Mouse (Mus musculus): ENCODE measurements at regions not wholly inside any gene's neighbourhood (a gene's known extent, or its start where the extent isn't known, plus 50 kb on each side); places are given as distances from the start of the nearest gene placed in this dataset.

DNA sequence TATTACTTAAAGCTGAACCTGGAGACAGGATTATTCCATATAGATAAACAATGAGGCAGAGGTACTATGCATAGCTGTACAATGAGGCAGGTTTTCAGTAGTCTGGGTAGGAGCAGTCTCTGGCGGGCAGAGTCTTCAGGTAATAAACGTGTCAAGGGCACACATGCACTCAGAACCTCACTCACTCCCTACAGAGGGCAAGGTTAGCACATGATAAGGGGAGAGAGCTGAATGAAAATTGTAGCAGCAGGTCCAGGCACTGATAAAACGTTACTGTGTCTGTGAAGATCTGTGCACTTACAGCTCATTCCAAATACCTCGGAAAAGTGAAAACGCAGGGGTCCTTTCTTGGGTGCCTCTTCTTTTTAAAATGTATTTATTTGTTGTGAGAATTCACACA lies 120.9 kb upstream of the Itga4 start:
- no peaks in the 10 kb centered on the region for H3K27me3 ChIP-seq (replicated peaks; ENCODE audit: low read depth, poor library complexity, severe bottlenecking)
- H3K36me3 ChIP-seq (replicated peaks): no peaks in the 10 kb centered on the region
- H3K4me1 ChIP-seq: peaks cover 6% of the 10 kb centered on the region
- no peak overlapping the region for H3K4me3 ChIP-seq
- H3K9me3 ChIP-seq: no peaks in the 10 kb centered on the region
- no peak for DNase-seq (ENCODE audit: low spot score)
- no peak overlapping the region for H3K27ac ChIP-seq (replicated peaks)
- 85% methylated on average over 5 of the region's 5 CpGs for WGBS

DNA sequence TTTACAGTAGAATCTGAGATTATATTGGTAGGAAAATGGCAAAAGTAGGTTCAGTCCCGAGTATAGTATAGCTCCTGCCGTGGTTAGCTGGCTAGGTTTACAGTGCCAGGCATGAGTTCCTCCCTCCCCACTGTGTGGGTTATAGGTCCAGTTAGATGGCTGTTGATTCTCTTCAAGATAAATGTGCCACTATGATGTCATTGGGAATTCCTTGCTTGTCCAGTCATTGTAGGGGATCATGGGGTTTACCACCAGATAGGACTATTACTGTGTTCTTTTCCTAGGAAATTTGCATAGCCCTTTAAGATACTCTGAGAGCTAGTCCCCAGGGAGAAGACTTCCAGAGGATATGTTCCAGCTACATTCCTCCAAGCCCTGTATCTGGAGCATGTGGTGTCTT lies 119.2 kb upstream of the Itga4 start:
- H3K27me3 ChIP-seq (replicated peaks; ENCODE audit: low read depth, poor library complexity, severe bottlenecking): no peaks in the 10 kb centered on the region
- no peak overlapping the region for H3K4me3 ChIP-seq
- no peaks in the 10 kb centered on the region for H3K9me3 ChIP-seq
- peaks cover 14% of the 10 kb centered on the region for H3K4me1 ChIP-seq
- 85% methylated on average over 2 of the region's 2 CpGs for WGBS
- H3K36me3 ChIP-seq (replicated peaks): no peaks in the 10 kb centered on the region
- DNase-seq (ENCODE audit: low spot score): no peak
- no peak overlapping the region for H3K27ac ChIP-seq (replicated peaks)

DNA sequence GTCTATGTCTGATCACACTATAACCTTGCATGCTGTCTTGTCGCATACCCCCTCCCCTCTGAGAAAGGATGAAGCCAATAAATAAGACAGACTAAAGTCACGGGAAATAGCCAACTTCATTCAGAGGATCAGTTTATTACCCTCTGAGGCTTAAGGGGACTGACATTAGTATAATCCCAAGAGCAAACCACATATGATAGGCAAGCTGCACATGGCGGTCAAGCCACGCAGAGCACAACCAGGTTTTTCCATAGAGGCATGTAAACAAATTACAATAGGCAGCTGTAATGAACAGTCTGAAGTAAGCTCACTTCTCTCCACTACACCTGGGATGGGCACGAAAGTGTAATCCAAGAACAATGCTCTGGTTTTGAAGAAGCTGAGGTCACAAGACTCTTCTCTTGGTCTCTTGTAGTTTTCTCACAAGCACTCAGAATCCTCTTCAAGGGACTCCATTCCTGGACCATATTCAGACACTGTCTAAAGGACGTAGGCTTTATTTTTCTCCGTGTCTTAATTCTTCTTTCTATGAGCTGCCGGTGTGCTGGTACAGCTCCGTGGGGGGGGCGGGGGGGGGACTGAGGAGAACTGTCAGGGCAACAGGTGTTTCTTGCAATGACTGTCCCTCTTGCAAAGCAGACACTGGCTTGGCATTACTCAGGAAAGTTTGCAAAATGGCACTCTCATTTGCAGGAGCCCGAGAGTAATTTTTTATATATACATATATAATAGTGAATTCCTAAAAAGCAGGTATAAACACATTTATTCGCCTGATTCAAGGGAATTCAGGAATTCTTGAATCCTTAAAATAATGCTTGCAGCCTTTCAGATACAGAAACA lies 118.4 kb upstream of the Itga4 start:
- 88% methylated on average over 12 of the region's 12 CpGs for WGBS

GRCm38 (mm10) chr2:79137694-79138171 lies 117.5 kb upstream of the Itga4 start:
- 63% methylated on average over 6 of the region's 6 CpGs for WGBS

More for the DNA sequence above, 118.4 kb upstream of the Itga4 start:
- Histone ChIP-seq H3K4me1 (peaks cover 18% of the 10 kb centered on the region), H3K4me3 (no peak overlapping the region), H3K36me3 (replicated peaks) (no peaks in the 10 kb centered on the region), H3K9me3 (no peaks in the 10 kb centered on the region), H3K27me3 (replicated peaks; ENCODE audit: low read depth, poor library complexity, severe bottlenecking) (no peaks in the 10 kb centered on the region), H3K27ac (replicated peaks) (no peak overlapping the region)
- DNase-seq (ENCODE audit: low spot score): no peak

GRCm38 (mm10) chr2:79138368-79139109 lies 116.7 kb upstream of the Itga4 start:
- DNase-seq (ENCODE audit: low spot score): no peak

More at GRCm38 (mm10) chr2:79137694-79138171, 117.5 kb upstream of the Itga4 start:
- Histone ChIP-seq H3K9me3 (no peaks in the 10 kb centered on the region), H3K36me3 (replicated peaks) (no peaks in the 10 kb centered on the region), H3K27ac (replicated peaks) (no peak overlapping the region), H3K4me3 (no peak overlapping the region), H3K27me3 (replicated peaks; ENCODE audit: low read depth, poor library complexity, severe bottlenecking) (no peaks in the 10 kb centered on the region), H3K4me1 (peaks cover 27% of the 10 kb centered on the region)
- no peak for DNase-seq (ENCODE audit: low spot score)

DNA sequence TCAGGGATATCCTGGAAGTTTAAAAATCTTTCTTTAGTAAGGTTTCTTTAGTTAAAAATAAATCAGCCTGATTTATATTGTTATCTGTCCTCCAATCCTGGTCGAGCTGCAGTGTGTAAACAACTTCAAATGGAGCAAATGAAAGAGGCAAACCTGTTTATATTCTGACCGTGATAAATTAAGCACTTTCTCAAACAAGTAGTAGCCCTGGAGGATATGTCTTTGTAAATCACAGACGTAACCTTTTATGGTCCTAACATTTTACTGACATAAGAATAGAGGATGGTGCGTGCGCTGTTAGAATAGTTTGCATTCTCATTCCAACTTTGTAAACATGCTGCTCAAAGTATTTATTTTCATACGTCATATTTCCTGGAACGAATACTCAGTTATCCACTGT lies 113.3 kb upstream of the Itga4 start:
- H3K36me3 ChIP-seq (replicated peaks): no peaks in the 10 kb centered on the region
- no peak overlapping the region for H3K27ac ChIP-seq (replicated peaks)
- WGBS: 74% methylated on average over 7 of the region's 7 CpGs

More at GRCm38 (mm10) chr2:79138368-79139109, 116.7 kb upstream of the Itga4 start:
- peaks cover 32% of the 10 kb centered on the region for H3K4me1 ChIP-seq
- no peak overlapping the region for H3K4me3 ChIP-seq
- WGBS: 86% methylated on average over 8 of the region's 8 CpGs
- H3K36me3 ChIP-seq (replicated peaks): no peaks in the 10 kb centered on the region
- no peaks in the 10 kb centered on the region for H3K9me3 ChIP-seq
- no peaks in the 10 kb centered on the region for H3K27me3 ChIP-seq (replicated peaks; ENCODE audit: low read depth, poor library complexity, severe bottlenecking)
- no peak overlapping the region for H3K27ac ChIP-seq (replicated peaks)

DNA sequence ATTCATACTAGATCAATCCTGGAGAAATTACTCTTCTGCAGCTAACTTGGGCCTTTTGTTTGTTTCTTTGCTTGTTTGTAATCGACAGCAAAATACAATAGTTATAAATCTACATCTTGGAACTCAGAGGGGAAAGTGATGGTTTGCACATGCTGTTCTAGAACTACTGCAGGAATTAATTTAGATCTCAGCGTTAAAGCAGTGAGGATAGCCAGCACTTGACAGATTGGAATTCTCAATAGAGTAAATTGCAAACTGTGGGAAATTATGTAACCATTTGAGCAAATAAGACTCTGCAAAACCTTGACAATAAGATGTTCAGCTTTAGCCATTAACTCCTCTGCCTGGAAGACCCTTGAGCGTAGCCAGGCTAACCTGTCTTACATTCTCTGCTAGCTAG lies 112.0 kb upstream of the Itga4 start:
- DNase-seq (ENCODE audit: low spot score): no peak
- 79% methylated on average over 3 of the region's 3 CpGs for WGBS
- no peak overlapping the region for H3K27ac ChIP-seq (replicated peaks)
- H3K27me3 ChIP-seq (replicated peaks; ENCODE audit: low read depth, poor library complexity, severe bottlenecking): no peaks in the 10 kb centered on the region
- H3K4me1 ChIP-seq: peaks cover 27% of the 10 kb centered on the region
- H3K4me3 ChIP-seq: no peak overlapping the region
- H3K36me3 ChIP-seq (replicated peaks): no peaks in the 10 kb centered on the region
- no peaks in the 10 kb centered on the region for H3K9me3 ChIP-seq

More for the DNA sequence above, 113.3 kb upstream of the Itga4 start:
- no peak overlapping the region for H3K4me3 ChIP-seq
- no peak for DNase-seq (ENCODE audit: low spot score)
- H3K9me3 ChIP-seq: no peaks in the 10 kb centered on the region
- peaks cover 32% of the 10 kb centered on the region for H3K4me1 ChIP-seq
- no peaks in the 10 kb centered on the region for H3K27me3 ChIP-seq (replicated peaks; ENCODE audit: low read depth, poor library complexity, severe bottlenecking)

DNA sequence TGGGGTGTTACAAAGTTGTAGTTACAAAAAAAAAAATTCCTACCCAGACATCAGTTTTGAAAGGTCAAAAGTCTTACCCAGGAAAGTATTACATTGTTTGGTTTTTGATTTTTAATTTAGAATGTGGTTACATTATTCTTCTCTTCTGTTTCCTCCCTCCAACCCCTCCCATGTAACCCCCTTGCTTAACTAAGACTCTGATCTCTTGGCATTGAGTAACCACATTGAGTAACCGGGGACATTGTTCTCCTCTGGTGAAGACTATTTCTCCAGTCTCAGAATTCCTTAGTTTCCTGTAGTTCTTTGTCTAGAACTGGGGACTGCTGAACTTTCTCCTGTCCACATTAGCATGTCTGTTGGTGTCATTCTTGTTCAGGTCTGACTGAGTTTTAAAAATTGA lies 109.3 kb upstream of the Itga4 start:
- DNase-seq (ENCODE audit: low spot score): no peak
- Histone ChIP-seq H3K36me3 (replicated peaks) (no peaks in the 10 kb centered on the region), H3K27ac (replicated peaks) (no peak overlapping the region), H3K4me1 (peaks cover 19% of the 10 kb centered on the region), H3K4me3 (no peak overlapping the region), H3K9me3 (no peaks in the 10 kb centered on the region), H3K27me3 (replicated peaks; ENCODE audit: low read depth, poor library complexity, severe bottlenecking) (no peaks in the 10 kb centered on the region)
- WGBS: 80% methylated on average over 1 of the region's 1 CpGs

GRCm38 (mm10) chr2:79146563-79146962 lies 108.7 kb upstream of the Itga4 start:
- Histone ChIP-seq H3K9me3 (no peaks in the 10 kb centered on the region), H3K4me3 (no peak overlapping the region), H3K27ac (replicated peaks) (no peak overlapping the region), H3K36me3 (replicated peaks) (no peaks in the 10 kb centered on the region), H3K27me3 (replicated peaks; ENCODE audit: low read depth, poor library complexity, severe bottlenecking) (no peaks in the 10 kb centered on the region), H3K4me1 (peaks cover 16% of the 10 kb centered on the region)
- WGBS: 85% methylated on average over 4 of the region's 4 CpGs
- DNase-seq (ENCODE audit: low spot score): no peak

- Histone ChIP-seq H3K4me3 (no peak overlapping the region), H3K4me1 (no peaks in the 10 kb centered on the region), H3K27me3 (replicated peaks; ENCODE audit: low read depth, poor library complexity, severe bottlenecking) (no peaks in the 10 kb centered on the region), H3K36me3 (replicated peaks) (no peaks in the 10 kb centered on the region), H3K9me3 (no peaks in the 10 kb centered on the region), H3K27ac (replicated peaks) (no peak overlapping the region)
- WGBS: 86% methylated on average over 3 of the region's 3 CpGs
- no peak for DNase-seq (ENCODE audit: low spot score)
Observed at GRCm38 (mm10) chr2:79149012-79149698, 106.1 kb upstream of the Itga4 start.

DNA sequence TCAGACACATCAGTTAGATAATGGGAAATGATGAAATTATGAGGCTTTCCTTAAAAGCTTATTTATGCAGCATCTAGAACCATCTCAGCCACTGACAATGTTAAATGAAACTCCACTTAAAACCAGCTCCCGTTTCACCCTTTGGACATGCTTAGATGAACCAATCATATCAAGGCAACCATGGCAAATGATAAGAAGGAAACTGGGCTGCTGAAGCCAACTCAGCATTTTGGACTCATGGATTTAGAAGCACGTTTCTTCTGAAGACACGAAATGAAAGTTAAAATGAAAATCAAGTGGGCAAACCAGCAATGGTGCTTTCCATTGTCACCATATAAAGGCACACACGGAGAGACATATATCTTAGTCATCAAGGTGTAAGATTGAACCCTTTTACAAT lies 103.6 kb upstream of the Itga4 start:
- WGBS: 90% methylated on average over 4 of the region's 4 CpGs
- DNase-seq (ENCODE audit: low spot score): no peak
- H3K27me3 ChIP-seq (replicated peaks; ENCODE audit: low read depth, poor library complexity, severe bottlenecking): no peaks in the 10 kb centered on the region

GRCm38 (mm10) chr2:79152031-79152694 lies 103.1 kb upstream of the Itga4 start:
- Histone ChIP-seq H3K4me3 (no peak overlapping the region), H3K27ac (replicated peaks) (no peak overlapping the region), H3K9me3 (no peaks in the 10 kb centered on the region), H3K4me1 (no peaks in the 10 kb centered on the region), H3K36me3 (replicated peaks) (no peaks in the 10 kb centered on the region), H3K27me3 (replicated peaks; ENCODE audit: low read depth, poor library complexity, severe bottlenecking) (no peaks in the 10 kb centered on the region)
- WGBS: 88% methylated on average over 6 of the region's 6 CpGs
- no peak for DNase-seq (ENCODE audit: low spot score)

More for the DNA sequence above, 103.6 kb upstream of the Itga4 start:
- Histone ChIP-seq H3K4me3 (no peak overlapping the region), H3K27ac (replicated peaks) (no peak overlapping the region), H3K9me3 (no peaks in the 10 kb centered on the region), H3K4me1 (no peaks in the 10 kb centered on the region), H3K36me3 (replicated peaks) (no peaks in the 10 kb centered on the region)
